Mouse (Mus musculus) heart, adult 2 months (tissue): ENCODE data around the gene Pla2g12b. TPM values are rescaled to one million over a fixed set of nuclear protein-coding genes. Genes with fewer than 3 reads are reported as not detected.

ENCODE experiments used
- DNase-seq, 2 experiments: peaks; one replicate each; pipeline ENCODE4 v3.0.0; 2021
- H3K27ac ChIP-seq: fragments of 200-600 bp; 2 replicates; pipeline ENCODE4 v1.8.1; 2022
- H3K27me3 ChIP-seq: fragments of 200-500 bp; 2 replicates; pipeline ENCODE4 v1.6.1; 2012; ENCODE audit warnings: mild to moderate bottlenecking, low read length, inconsistent platforms, mixed read lengths; ENCODE audit not compliant: control insufficient read depth, insufficient read depth
- H3K36me3 ChIP-seq: fragments of 200-500 bp; 2 replicates; pipeline ENCODE4 v1.6.1; 2012; ENCODE audit warnings: low read length, inconsistent platforms; ENCODE audit not compliant: control insufficient read depth, insufficient read depth
- H3K4me1 ChIP-seq: fragments of 200-500 bp; 2 replicates; pipeline ENCODE4 v1.6.1; 2011; ENCODE audit warnings: low read length; ENCODE audit not compliant: control insufficient read depth, insufficient read depth
- H3K4me3 ChIP-seq: fragments of 200-600 bp; 2 replicates; pipeline ENCODE4 v1.8.1; 2022
- H3K79me2 ChIP-seq: fragments of 200-500 bp; replicated peaks from 2 replicates; pipeline ENCODE4 v1.6.1; 2012; ENCODE audit warnings: mild to moderate bottlenecking, inconsistent platforms, low read length, moderate library complexity, mixed read lengths; ENCODE audit not compliant: control insufficient read depth, insufficient read depth
- H3K9ac ChIP-seq: fragments of 200-500 bp; 2 replicates; pipeline ENCODE4 v1.6.1; 2012; ENCODE audit warnings: low read depth, mild to moderate bottlenecking, control low read depth, inconsistent platforms, low read length, mixed read lengths
- CTCF ChIP-seq: fragments of 200-600 bp; IDR thresholded peaks from 2 replicates; pipeline ENCODE4 v1.8.1; 2022; ENCODE audit warnings: antibody characterized with exemption, mild to moderate bottlenecking, moderate library complexity
- EP300 ChIP-seq: fragments of 200-500 bp; IDR thresholded peaks from 2 replicates; pipeline ENCODE4 v1.6.1; 2011; ENCODE audit warnings: low read depth, low read length, control low read depth; ENCODE audit not compliant: insufficient read depth
- POLR2A ChIP-seq: fragments of 200-500 bp; IDR thresholded peaks from 2 replicates; pipeline ENCODE4 v1.6.1; 2011; ENCODE audit warnings: mild to moderate bottlenecking, low read depth, low read length, control low read depth; ENCODE audit not compliant: insufficient read depth
- WGBS: fragments of 180-500 bp; shearing (Covaris S2); methylation state at CpG from one replicate; pipeline ENCODE4 v1.1.7; 2018; 5-methylcytosine and 5-hydroxymethylcytosine counted together
- intact Hi-C: fragments of 180-260 bp; cut with DNase I; formaldehyde crosslinking; loops from one replicate; pipeline ENCODE4 v1.15.1; 2025
- polyA plus RNA-seq: library from polyadenylated mRNA; depleted of rRNA; stranded (reverse); fragments of >200 nt; gene quantifications from 2 replicates; pipeline ENCODE4 v1.2.3, GENCODE M21; 2012
- total RNA-seq, 2 experiments: library from RNA; stranded (reverse); gene quantifications; 2 replicates each; pipeline ENCODE4 v1.2.3; 2021

Pla2g12b gene
- total and polyA plus RNA-seq, 3 experiments, result 0.10 TPM; not detected in 2

DNA sequence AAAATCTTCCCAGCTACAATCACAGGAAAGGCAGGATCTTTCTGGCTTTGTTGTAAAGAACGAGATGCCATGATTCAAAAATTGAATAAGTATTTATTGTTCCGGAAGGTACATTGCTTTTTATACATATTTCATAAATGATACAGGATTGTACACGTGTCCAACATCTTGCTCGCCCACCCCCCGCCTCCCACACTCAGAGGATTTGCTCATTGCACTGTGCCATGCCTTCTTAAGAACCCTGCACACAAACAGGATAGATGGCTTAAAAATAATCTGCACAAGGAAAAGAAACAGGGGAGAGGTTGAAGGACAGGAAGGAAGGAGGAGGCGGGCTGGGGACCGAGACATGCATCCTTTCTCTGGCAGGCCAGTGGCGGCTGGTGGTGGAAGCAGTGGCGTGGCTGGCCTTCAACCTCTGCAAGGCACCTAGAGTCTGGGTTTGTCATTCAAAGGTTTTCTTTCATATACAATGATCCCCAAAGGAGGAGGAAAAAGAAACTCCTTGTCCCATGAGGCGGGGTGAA lies 43.5 kb downstream of the Pla2g12b start:
- H3K27me3 ChIP-seq, result no peaks in the 10 kb centered on the region
- no peak for DNase-seq
- H3K9ac ChIP-seq, result no peak overlapping the region
- intact Hi-C loops, result no loop called here
- H3K27ac ChIP-seq, result no peak overlapping the region
- H3K36me3 ChIP-seq, result 0 out of 2 replicates have a peak, but pooled peaks cover 2% of the 10 kb centered on the region
- no peak overlapping the region for H3K4me3 ChIP-seq
- 57% methylated on average over 10 of the region's 10 CpGs for WGBS
- TF ChIP-seq CTCF (no peak), EP300 (no peak), POLR2A (no peak)
- H3K4me1 ChIP-seq, result peaks cover 4% of the 10 kb centered on the region
- no peaks in the 10 kb centered on the region for H3K79me2 ChIP-seq

GRCm38 (mm10) chr10:59447546-59447945 lies 44.1 kb downstream of the Pla2g12b start:
- H3K4me3 ChIP-seq, result no peak overlapping the region
- no peak overlapping the region for H3K27ac ChIP-seq
- H3K36me3 ChIP-seq, result 0 out of 2 replicates have a peak, but pooled peaks cover 2% of the 10 kb centered on the region
- no peaks in the 10 kb centered on the region for H3K27me3 ChIP-seq
- WGBS, result 36% methylated on average over 9 of the region's 9 CpGs
- no peak for DNase-seq
- H3K79me2 ChIP-seq, result no peaks in the 10 kb centered on the region
- H3K9ac ChIP-seq, result no peak overlapping the region
- intact Hi-C loops, result no loop called here
- no peak for TF ChIP-seq EP300
- peaks cover 3% of the 10 kb centered on the region for H3K4me1 ChIP-seq

DNA sequence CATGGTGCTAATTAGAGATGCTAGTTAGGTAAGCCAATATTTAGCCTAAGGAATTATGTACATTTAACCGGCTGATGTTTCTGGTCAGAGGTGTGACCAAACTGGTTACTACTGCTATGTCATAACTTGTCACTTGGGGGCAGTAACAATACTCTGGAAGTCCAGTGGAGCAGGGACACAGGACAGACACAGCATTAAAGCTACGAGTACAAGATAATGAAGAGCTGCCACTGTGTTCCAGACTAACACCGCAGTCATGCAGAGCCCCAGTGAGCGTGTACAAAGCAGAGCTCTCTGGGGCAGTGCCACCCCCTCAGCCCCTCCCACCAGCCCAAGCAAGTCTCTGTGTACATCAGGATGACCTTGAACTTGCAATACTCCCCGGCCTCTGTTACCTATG lies 48.4 kb downstream of the Pla2g12b start:
- H3K27ac ChIP-seq, result no peak overlapping the region
- no peaks in the 10 kb centered on the region for H3K4me1 ChIP-seq
- 0 out of 2 replicates have a peak, but pooled peaks cover 2% of the 10 kb centered on the region for H3K36me3 ChIP-seq
- intact Hi-C loops, result loop anchor here (5.0 kb wide), 2 partner anchors 365 to 415 kb away; no protein-coding TSS in a partner anchor
- no peak overlapping the region for H3K4me3 ChIP-seq
- no peaks in the 10 kb centered on the region for H3K79me2 ChIP-seq
- TF ChIP-seq POLR2A (no peak), CTCF (peak; percentile 70), EP300 (no peak)
- no peak for DNase-seq
- no peak overlapping the region for H3K9ac ChIP-seq
- 29% methylated on average over 5 of the region's 5 CpGs for WGBS
- H3K27me3 ChIP-seq, result no peaks in the 10 kb centered on the region

DNA sequence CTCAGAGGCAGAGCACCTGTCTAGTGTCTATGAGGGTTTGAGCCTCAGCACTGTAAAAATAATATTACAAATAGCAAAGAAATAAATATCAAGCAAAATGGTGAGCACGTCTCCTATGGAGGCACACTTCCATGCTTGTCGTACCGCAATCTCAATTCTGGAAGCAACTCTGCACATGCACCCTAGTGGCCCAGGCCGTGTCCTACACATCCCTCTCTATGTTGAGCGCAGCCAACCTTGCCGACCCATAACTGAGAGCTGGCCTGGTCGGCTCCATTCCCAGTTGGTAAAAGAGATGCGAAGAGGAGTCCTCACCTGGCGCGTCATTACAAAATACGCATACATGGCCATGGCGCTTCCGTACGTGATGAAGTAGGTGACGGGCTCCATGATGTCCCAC lies 51.2 kb downstream of the Pla2g12b start:
- no peak overlapping the region for H3K27ac ChIP-seq
- TF ChIP-seq POLR2A (no peak), CTCF (no peak), EP300 (no peak)
- no peaks in the 10 kb centered on the region for H3K4me1 ChIP-seq
- 96% methylated on average over 15 of the region's 15 CpGs for WGBS
- no peak for DNase-seq
- H3K27me3 ChIP-seq, result no peaks in the 10 kb centered on the region
- intact Hi-C loops, result loop anchor here (5.0 kb wide), 2 partner anchors 363 to 413 kb away; no protein-coding TSS in a partner anchor
- no peak overlapping the region for H3K4me3 ChIP-seq
- H3K9ac ChIP-seq, result no peak overlapping the region
- H3K36me3 ChIP-seq, result no peaks in the 10 kb centered on the region
- no peaks in the 10 kb centered on the region for H3K79me2 ChIP-seq

DNA sequence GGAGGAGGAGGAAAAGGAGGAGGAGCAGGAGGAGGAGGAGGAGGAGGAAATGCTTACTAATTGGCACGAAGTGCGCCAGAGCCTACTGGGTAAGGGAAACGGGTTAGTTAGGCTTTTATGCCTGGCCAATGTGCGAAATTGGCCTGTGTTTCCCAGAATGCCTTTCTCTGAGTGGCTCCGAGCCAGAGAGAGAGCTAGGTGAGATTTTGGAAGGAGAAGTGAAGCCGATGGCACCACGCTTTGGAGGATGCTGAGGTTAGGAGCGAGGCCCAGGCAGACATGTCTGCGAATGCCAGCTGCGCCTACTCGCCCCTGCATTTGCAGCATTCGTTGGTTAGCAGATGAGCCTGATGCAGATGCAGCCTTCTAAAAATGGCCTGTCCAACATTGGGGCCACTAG lies 56.3 kb downstream of the Pla2g12b start:
- no peak overlapping the region for H3K4me3 ChIP-seq
- no peaks in the 10 kb centered on the region for H3K4me1 ChIP-seq
- H3K36me3 ChIP-seq, result no peaks in the 10 kb centered on the region
- H3K79me2 ChIP-seq, result no peaks in the 10 kb centered on the region
- TF ChIP-seq CTCF, result no peak
- no peak for TF ChIP-seq POLR2A
- no peak for TF ChIP-seq EP300
- no peak for DNase-seq
- intact Hi-C loops, result no loop called here
- 92% methylated on average over 12 of the region's 12 CpGs for WGBS
- no peaks in the 10 kb centered on the region for H3K27me3 ChIP-seq
- no peak overlapping the region for H3K27ac ChIP-seq
- no peak overlapping the region for H3K9ac ChIP-seq

GRCm38 (mm10) chr10:59462307-59462706 lies 58.8 kb downstream of the Pla2g12b start:
- DNase-seq, result no peak
- H3K9ac ChIP-seq, result no peak overlapping the region
- no peaks in the 10 kb centered on the region for H3K79me2 ChIP-seq
- H3K27ac ChIP-seq, result no peak overlapping the region
- TF ChIP-seq CTCF (no peak), POLR2A (no peak), EP300 (no peak)
- H3K36me3 ChIP-seq, result no peaks in the 10 kb centered on the region
- H3K4me3 ChIP-seq, result no peak overlapping the region
- 84% methylated on average over 6 of the region's 6 CpGs for WGBS
- intact Hi-C loops, result no loop called here
- no peaks in the 10 kb centered on the region for H3K4me1 ChIP-seq
- H3K27me3 ChIP-seq, result no peaks in the 10 kb centered on the region
